Mouse (Mus musculus) MEL-GATA-1-ER (cell line): Measurements from ENCODE around the gene 1700034J05Rik.
A peak's percentile ranks its signal among the peaks of the same experiment; 100 is the strongest.

Experiments
- DNase-seq: peaks from one replicate; pipeline ENCODE4 v3.0.0-alpha.2; 2012; ENCODE audit warnings: low read depth; ENCODE audit errors: extremely low read depth

The 1700034J05Rik gene

DNA sequence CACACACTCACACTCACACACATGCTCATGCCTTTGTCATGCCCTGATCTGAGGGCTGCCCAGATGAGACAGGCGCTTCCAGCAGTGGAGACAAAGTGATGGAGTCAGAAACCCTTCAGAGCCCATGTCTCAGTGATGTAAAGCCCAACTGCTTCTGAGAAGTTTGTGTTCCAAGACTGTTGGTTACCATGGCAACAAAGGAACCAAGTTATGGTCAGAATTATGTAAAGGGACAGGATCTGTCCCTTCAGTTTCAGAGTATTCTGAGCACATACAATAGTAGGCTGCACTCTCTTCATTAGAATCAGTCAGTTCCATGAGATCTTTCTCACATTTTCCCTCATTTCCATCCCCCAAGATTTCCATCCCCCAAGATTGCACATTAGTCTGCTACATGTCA, at the start of gene 1700034J05Rik:
TSS of gene 1700034J05Rik (minus strand) at position 165 of the 400 bp plus-strand sequence.
- DNase-seq = no peak

GRCm38 (mm10) chr6:146999755-147000154, 45.5 kb upstream of the 1700034J05Rik start:
- no peak for DNase-seq

DNA sequence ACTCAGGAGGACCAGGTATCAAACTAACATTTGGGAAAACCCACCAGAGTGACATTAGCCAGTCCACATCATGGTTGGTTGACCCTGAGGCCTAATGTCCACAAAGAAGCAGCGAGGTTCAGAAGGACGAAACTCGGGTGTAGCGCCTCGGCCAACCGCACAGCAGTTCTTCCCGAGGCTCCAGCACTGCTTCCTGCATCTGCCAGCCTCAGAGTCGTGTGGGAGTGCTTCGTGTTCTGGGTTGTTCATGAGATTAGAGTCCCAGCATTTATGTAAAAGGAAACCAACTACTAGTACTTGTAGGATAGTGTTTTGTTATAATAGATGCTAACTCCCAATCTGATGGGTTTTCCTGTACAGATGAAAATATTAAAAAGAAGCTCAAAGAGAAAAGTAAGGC, 45.1 kb upstream of the 1700034J05Rik start:
- DNase-seq = no peak

DNA sequence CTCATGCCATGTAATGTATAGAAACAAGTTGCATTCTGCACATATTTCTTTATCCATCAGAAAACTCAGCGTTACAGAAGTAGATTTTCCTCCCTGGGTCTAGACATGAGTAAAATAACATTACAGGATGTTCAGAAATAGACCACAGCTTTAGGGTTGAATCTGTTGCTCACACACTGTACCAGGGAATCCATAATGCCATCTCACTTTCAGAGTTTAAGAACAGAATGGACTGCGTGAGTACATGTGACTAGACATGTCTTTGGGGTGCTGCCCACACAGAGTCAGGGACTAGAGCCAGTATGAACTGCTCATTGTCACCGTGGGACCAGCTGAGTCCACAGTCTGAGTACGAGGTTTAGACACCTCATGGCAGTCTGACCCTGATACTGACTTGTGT, 44.5 kb upstream of the 1700034J05Rik start:
- DNase-seq = no peak

- no peak for DNase-seq
These were observed 42.8 kb upstream of the 1700034J05Rik start for GRCm38 (mm10) chr6:146997006-146997405.

GRCm38 (mm10) chr6:146995878-146996277, 41.7 kb upstream of the 1700034J05Rik start:
- no peak for DNase-seq

DNA sequence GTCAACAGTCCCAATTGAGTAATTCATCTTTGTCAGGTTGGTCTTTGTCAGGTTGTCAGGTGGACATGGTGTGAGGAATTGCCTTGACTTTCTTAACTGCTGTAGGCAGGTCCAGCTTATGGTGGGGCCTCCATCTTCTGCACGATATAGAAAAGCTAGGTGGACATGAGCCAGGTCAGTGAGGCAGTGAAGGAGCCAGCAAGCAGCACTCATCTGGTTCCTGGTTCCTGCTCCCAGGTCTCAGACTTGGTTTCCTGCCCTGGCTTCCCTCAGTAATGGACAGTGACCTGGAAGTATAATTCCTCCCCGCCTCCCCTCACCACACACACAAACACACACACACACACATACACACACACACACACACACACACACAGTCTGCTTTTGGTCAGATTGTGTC, 41.2 kb upstream of the 1700034J05Rik start:
- DNase-seq = no peak

- DNase-seq = peak; percentile 25
These were observed 40.0 kb upstream of the 1700034J05Rik start for GRCm38 (mm10) chr6:146994236-146994635.

DNA sequence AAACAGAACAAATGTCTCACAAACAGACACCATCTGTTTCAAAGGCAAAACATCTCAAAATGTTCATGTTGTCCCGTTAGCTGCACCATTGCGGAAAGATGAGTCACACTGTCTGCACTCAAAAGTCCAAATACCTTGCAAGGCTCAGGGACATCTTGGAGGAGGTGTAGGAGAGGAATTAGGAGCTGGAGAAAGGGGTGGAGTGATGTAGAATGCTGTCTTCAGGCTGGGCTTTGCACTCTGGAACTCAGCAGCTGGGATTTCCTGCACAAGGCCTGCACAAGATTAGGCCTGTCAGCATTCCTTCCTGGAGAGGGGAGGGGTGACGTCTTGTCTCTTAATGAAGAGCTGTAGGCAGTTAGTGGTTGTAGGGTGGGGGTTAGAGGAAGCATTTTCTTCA, 30.3 kb upstream of the 1700034J05Rik start:
- DNase-seq = no peak

DNA sequence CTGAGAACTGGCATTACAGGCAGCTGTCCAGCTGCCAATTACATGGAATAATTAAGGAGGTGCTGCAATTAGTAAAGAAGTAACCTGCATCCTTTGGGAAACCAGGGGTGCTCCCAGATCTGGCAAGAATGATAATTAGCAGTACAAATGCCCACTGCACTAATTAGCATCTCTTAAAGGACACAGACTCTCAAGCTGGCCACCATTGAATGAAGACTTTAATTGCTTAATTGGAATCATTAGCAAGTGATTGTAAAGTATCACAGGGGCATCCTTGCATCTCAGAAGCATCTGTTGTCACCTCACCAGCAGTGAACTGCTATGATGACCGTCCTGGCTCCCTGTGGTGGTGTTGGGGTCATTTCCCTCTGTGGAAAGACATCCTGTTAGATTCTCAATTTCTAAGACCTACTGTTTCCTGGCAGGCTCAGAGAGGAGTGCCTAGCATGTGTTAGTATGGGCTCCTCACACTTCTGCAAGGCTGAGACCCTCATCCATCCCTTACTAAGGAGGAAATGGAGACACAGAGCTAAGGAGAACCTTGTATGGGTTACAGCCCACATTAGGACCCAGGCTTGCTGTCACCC, 27.1 kb upstream of the 1700034J05Rik start:
- DNase-seq = no peak

- no peak for DNase-seq
These were observed 25.7 kb upstream of the 1700034J05Rik start for GRCm38 (mm10) chr6:146979953-146980352.

DNA sequence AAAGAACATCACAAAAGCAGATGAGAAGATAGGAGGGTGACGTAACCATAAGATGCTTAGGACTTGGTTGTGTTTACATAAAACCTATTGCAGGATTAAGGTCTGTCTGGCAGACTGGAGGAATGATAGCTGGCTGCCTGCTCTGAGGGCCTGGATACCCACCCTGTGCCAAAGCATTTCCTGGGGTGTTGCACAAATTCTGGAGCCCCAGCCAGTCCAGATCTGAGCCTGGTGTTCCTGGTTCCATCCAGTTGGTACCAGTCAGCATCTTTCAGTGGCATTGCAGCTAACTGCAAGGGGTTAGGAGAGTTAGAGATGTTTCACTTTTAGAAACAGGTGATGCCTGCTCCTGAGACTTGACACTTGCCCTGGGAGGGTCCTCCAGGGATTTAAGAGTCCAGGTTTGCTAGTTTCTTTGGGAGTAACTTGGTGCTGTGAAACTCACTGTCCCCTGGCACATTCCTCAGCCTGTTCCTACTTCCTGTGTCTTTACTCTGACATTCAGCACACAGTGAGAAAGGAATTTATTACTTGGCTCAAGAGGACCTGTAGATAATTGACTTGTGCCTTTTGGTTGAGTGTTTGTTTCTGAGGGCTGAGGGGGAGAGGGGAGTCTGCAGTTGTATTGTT, 25.0 kb upstream of the 1700034J05Rik start:
- DNase-seq = no peak

GRCm38 (mm10) chr6:146978691-146979114, 24.5 kb upstream of the 1700034J05Rik start:
- DNase-seq = peak; percentile 17

DNA sequence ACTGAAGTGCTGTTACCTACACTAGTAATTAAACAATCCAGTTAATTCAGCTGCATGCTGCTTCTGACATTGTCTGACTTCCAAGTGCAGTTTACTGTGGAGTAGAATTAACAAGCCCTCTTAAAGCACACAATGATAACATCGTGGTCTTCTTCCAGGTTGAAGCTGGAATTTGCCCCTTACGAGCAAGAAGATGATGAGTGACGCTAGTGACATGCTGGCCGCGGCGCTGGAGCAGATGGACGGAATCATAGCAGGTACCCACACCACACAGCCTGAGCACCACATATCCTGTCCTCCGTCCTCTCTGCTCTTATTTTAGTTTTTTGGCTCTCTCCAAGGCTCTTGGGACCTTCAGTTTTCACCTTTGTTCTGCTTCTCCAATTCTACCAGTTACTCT, 22.2 kb upstream of the 1700034J05Rik start:
- DNase-seq = no peak

GRCm38 (mm10) chr6:146973830-146974229, 19.6 kb upstream of the 1700034J05Rik start:
- DNase-seq = no peak

GRCm38 (mm10) chr6:146973406-146973805, 19.2 kb upstream of the 1700034J05Rik start:
- no peak for DNase-seq

- no peak for DNase-seq
These were observed 18.5 kb upstream of the 1700034J05Rik start for GRCm38 (mm10) chr6:146972740-146973139.

DNA sequence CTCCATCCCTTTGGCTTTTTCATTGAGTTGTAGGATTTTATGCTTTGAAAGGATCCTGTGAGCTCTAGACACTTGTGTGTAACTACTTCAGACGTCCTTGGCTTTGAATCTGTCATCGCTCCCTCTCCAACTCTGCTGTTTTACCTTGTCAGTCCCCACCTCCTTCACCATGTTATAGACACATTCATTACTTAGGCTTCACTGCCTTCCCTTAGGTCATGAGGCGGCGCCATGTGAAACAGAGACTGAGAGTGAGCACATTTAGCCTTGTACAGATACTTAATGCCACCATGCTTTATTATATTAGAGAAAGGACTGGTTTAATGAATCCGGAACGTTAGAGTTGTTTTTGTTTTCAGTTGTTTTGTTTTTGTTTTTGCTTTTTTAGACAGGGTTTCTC, 17.8 kb upstream of the 1700034J05Rik start:
- no peak for DNase-seq

- DNase-seq = no peak
These were observed 17.1 kb upstream of the 1700034J05Rik start for GRCm38 (mm10) chr6:146971366-146971765.

GRCm38 (mm10) chr6:146970811-146971210, 16.6 kb upstream of the 1700034J05Rik start:
- no peak for DNase-seq

GRCm38 (mm10) chr6:146967836-146968235, 13.6 kb upstream of the 1700034J05Rik start:
- no peak for DNase-seq

GRCm38 (mm10) chr6:146966446-146967019, 12.3 kb upstream of the 1700034J05Rik start:
- no peak for DNase-seq
